Mouse (Mus musculus) kidney, adult 2 months (tissue): ENCODE results near the gene Ddi1.

Source experiments
- CTCF ChIP-seq: fragments of 200-500 bp; conservative IDR thresholded peaks from 2 replicates; pipeline ENCODE4 v1.5.1; 2011; ENCODE audit warnings: low read depth, mild to moderate bottlenecking, control low read depth, low read length, moderate library complexity, mixed read lengths; ENCODE audit not compliant: insufficient read depth, insufficient read length
- POLR2A ChIP-seq: fragments of 200-500 bp; IDR thresholded peaks from one replicate; pipeline ENCODE4 v1.6.1; 2011; ENCODE audit warnings: low read depth, low read length, control low read depth

DNA sequence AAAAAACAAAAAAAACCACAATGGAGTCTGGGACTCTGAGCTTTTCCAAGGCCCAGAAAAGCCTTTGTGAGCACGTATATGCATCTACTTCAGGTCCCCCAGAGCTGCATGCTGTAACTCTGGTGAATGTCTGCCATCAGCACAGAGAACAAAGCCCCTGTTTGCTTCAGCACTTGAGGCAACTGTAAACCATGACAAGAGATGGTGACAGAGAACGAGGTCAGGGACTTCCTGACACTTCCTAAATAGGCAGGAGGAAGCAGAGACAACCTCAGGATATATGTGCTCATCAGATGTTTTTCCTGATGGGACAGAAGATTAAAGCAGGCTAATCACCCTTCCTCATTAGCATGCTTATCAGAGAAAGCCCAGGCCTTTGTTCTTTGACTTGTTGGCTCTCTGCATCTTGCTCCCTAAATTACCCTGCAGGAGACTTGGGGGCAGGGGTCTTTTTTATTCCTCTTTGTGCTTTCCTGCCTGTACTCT lies 19.6 kb upstream of the Ddi1 start:
- no peak for TF ChIP-seq CTCF
- TF ChIP-seq POLR2A = no peak
